Mouse (Mus musculus): ENCODE measurements around the gene Nr0b2. TPM values are rescaled to one million over a fixed set of nuclear protein-coding genes. Genes with fewer than 3 reads are reported as not detected.

Nr0b2 gene
- total RNA-seq, 2 experiments from 2014 or later: not detected

DNA sequence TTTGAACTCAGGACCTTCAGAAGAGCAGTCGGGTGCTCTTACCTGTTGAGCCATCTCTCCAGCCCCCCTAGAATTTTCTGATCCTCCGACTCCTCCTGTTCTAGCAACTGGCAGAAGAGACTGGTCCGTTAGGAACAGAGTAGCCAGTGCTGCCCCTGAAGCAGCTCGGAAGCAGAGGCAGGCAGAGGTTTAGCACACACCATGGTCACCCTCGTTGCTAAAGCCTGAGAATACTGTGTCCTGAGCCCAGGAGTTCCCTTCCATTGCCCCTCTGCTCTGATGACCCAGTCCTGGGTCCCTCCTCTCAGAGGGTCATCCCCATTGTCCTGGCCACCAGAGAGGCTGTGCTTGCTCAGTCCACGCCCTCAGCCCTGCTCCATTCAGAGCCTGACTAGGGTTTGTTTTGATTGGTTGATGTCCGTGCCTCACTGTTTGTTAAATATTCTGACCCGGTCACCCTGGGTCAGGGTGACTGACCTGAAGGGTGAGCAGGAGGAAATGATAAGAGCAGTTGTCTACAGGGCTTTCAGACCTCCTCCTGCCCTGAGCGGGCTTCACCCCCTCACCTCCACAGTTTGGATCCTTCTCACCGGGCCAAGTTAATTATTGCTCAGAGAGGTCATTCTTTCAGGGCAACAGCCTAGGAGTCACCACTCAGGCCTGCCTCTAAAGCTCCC lies 4.0 kb downstream of the Nr0b2 start:
- no peak for DNase-seq (ENCODE audit: low spot score in 2 of 2)
- intact Hi-C loops (cut with DNase I): no loop called here

DNA sequence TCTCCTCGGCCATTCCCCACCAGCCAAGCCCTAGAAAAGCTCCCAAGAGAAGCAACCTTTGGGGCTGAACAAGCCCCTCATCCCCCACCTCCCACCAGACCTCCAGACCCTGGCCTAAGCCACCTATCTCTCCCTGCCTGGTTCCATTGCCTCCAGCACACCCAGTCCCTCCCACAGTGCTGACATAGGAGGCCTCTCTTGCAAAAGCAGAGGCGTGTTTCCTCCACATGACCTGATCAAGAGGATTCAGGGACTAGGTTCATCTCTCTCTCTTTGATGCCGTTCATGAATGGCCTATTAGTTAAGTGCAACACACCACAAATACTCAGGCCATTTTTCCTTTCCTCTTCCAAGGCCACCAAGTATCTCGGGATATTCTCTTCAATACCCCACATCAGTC lies 6.7 kb downstream of the Nr0b2 start:
- no peak for DNase-seq (ENCODE audit: low spot score in 2 of 2)
- intact Hi-C loops (cut with DNase I): no loop called here

DNA sequence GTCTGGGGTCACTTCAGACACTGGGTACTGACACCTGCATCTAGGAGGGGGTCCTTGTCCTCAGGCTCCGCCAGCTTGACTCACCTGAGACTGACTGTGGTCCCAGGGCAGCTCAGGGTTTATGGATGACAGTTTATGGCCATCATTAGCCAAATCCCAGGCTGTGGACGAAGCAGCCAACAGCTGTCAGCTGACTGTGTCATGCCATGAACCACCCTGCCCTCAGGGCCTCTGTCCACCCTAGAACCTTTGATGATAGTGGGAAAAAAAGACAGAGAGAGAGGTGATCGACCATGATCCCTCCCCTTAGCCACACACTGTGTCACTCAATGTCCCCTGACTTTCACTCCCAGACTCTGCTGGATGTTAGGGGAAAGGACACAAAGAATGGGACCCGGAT lies 8.4 kb downstream of the Nr0b2 start:
- intact Hi-C loops (cut with DNase I): no loop called here
- no peak for DNase-seq (ENCODE audit: low spot score in 2 of 2)

DNA sequence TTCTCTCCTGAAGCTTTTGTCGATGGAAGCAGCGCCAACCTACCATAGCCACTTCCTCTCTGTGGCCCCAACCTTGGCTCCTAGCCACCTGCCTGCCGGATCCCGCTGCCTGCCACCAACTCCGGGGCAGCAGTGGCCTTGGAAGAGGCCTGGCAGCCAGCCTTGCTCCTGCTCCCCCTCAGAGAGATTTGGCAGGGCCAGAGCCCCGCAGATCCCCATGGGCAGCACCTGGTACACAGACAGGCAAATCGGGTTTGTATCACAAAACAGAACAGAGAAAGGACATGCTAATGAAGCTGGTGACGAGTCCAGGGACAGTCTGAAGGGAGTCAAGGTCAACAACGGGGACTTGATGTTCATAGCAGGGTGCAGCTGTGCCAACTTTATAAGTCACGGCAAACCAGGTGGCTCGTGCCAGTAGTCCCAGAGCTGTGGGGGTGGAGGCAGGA lies 10.0 kb downstream of the Nr0b2 start:
- intact Hi-C loops (cut with DNase I): no loop called here

DNA sequence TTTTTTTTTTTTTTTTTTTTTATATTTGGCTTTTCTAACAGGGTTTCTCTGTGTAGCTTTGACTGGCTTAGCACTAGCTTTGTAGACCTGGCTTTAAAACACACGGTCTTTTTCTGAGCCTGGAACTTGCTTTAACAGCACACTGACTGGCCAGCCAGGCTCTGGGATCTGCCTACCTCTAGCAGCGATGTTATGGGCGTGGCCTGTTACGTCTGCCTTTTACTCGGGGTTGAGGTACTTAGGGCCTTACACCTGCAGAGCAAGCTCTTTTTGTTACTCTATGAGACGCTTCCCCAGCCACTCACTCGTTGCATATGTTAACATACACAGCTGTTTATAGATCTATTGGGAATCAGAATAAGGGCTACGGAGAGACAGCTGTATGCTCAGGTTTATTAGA lies 14.1 kb downstream of the Nr0b2 start:
- no peak for DNase-seq (ENCODE audit: low spot score in 2 of 2)
- intact Hi-C loops (cut with DNase I): no loop called here

More for the DNA sequence above, 10.0 kb downstream of the Nr0b2 start:
- no peak for DNase-seq (ENCODE audit: low spot score in 2 of 2)

DNA sequence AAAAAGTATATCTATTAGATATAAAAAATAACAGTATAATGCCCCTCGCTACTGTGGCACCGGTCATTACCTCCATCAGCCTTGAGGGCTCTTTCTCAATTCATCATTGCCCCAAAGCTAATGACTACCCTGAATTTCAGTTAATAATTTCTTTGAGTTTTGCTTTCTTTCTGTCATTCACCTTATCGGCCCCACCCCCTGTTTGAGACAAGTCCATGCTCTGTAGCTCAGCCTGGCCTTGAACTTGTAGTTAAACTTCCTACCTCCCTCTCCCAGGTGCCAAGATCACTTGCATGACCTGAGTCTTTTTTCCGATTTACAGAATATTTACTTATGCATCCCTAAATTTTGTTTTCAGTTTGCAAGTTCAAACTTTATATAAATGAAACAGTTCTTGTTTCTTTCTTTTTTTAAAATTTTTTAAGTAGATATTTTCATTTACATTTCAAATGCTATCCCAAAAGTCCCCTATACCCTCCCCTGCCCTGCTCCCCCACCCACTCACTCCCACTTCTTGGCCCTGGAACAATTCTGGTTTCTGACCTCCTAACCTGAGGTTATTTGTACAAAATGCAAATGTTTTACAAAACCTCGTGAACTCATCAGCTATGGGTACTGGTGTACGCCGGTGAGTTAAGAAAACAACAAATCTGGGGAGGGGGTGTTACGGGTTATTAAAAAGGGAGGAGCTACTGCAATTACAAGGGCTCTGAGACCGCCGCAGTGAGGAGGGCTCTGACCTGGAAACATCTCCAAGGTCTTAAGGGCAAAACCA lies 16.3 kb downstream of the Nr0b2 start:
- intact Hi-C loops (cut with DNase I): no loop called here
- no peak for DNase-seq (ENCODE audit: low spot score in 2 of 2)

DNA sequence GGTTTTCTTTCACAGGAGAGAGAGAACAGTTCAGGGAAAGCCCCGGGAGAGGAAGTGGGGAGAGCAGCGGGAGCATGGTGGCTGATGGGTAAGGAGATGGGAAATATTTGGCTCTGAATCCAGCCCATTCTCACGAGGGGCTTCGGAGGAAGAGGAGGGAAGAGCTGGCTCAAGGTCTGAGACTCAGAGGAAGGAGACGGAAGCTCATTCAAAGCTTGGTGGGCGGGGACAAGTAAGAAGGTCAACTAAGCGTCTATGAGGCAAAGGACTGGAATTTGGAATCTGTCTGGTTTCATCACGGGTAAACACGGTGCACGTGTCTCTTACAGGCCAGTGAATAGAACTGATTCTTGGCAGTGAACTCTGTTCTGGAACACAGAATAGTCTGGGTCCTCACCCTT lies 16.9 kb downstream of the Nr0b2 start:
- DNase-seq (ENCODE audit: low spot score in 2 of 2): no peak
- intact Hi-C loops (cut with DNase I): no loop called here

DNA sequence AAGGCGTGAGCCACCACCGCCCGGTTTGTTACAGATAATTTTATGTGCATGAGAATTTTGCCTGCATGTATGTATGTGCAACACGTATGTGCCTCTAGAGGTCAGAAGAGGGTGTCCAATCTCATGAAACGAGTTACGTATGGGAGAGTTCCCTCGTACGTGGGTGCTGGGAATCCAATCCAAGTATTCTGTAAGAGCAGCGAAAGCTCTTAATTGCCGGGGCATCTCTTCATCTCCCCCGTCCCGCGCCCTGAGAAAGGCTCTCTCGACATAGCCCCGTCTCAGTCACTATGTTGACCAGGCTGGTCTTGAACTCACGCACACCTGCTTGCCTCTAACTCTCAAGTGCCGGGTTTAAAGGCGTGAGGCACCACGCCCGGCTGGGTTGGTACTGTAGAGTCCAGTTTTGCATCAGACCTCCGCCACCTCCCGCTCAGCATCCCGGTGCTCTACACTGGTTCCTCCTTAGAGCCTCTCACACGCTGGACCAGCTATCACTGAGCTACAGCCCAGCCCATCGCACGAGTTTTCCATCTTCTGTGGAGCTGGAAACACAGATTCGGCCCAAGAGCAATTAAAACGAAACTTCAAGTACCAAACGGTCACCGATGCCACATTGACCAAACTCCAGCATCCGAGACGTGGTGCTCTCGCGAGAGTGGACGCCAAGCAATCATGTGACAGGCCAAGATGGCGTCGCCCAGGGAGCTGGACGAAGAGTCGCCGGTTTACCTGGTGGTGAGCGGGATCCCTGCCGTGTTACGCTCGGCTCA lies 21.1 kb downstream of the Nr0b2 start, which contains the start of gene Gpatch3:
Gene Gpatch3, plus strand, starts transcription at position 676 of the 773 bp plus-strand sequence.
- intact Hi-C loops (cut with DNase I): no loop called here
- DNase-seq (ENCODE audit: low spot score in 2 of 2): peak; percentile 93 to 94

DNA sequence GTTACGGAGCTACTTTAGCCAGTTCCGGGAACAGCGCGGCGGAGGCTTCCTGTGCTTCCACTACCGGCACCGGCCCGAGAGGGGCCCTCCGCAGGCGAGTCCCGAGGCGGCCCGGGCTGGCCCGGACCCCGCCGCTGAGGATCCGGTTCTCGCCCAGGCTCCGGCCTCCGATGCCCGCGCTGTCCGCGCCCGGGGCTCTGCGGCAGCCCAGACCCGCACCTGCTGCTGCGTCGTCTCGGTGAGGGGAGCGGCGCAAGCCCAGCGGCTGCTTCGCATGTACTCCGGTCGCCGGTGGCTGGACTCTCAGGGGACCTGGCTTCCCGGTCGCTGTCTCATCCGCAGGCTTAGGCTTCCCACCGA lies 21.6 kb downstream of the Nr0b2 start:
- intact Hi-C loops (cut with DNase I): no loop called here

DNA sequence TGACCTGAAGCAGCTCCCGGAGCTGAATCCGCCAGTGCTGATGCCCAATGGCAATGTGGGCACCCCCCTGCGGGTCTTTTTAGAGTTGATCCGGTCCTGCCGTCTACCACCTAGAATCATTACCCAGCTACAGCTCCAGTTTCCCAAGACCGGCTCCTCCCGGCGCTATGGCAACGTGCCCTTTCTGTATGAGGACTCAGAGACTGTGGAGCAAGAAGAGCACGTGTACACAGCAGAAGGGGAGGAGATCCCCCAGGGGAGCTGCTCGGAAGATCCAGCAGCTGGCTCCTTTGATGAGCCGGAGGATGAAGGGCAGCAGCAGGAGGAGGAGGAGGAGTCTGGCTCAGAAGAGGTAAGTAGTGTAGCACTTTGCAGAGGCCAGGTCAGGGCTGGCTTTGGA lies 24.8 kb downstream of the Nr0b2 start:
- DNase-seq (ENCODE audit: low spot score in 2 of 2): no peak
- intact Hi-C loops (cut with DNase I): no loop called here

More for the DNA sequence above, 21.6 kb downstream of the Nr0b2 start:
- no peak for DNase-seq (ENCODE audit: low spot score in 2 of 2)

DNA sequence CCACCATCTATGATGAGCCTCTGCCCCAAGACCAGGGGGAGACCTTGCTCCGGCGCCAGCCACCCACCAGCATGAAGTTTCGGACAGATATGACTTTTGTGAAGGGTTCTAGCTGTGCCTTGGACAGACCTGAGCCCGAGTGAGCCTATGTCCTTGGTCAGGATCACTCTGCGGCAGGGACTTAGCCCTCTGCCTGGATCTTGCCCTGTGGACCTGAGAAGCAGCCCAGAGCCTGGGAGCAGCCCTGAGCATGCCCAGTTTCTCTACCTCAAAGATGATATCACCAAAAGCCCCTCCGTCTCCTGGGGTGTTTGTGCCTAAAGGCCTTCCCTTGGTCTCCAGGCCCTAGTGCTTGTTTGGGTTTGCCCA lies 30.5 kb downstream of the Nr0b2 start:
- intact Hi-C loops (cut with DNase I): no loop called here
- no peak for DNase-seq (ENCODE audit: low spot score in 2 of 2)

DNA sequence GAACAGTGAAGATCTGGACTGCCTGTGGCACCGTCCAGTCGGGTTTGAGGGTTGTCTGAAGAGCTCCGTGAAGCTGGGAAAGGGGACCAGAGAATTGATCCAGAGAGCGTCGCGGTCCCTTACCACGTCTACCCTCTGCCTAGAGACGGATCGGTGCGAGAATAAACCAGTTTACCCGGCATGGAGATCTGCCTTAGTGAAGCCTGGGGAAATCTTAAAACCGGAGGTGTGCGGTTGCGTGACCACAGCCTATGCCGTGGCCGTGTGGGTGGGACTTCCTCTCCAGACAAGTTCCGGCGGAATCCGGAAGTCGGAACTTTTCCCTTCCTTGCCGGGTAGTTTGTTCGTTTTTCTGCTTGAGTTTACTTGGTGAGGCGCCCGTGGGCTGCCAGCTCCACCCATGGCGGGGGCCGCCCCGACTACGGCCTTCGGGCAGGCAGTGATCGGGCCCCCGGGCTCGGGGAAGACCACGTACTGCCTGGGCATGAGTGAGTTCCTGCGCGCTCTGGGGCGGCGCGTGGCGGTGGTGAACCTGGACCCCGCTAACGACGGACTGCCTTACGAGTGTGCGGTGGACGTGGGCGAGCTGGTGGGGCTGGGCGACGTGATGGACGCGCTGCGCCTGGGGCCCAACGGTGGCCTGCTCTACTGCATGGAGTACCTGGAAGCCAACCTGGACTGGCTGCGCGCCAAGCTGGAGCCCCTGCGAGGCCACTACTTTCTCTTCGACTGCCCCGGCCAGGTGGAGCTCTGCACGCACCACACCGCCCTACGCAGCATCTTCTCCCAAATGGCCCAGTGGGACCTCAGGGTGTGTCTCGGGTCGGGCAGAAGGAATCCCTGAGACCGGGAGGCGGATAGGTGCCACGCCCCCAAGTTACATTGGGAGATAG lies 31.1 kb downstream of the Nr0b2 start, which contains the start of gene Gpn2:
Gene Gpn2, plus strand, starts transcription at position 304 of the 893 bp plus-strand sequence.
- peak; percentile 81 to 90 for DNase-seq (ENCODE audit: low spot score in 2 of 2)
- intact Hi-C loops (cut with DNase I): no loop called here

DNA sequence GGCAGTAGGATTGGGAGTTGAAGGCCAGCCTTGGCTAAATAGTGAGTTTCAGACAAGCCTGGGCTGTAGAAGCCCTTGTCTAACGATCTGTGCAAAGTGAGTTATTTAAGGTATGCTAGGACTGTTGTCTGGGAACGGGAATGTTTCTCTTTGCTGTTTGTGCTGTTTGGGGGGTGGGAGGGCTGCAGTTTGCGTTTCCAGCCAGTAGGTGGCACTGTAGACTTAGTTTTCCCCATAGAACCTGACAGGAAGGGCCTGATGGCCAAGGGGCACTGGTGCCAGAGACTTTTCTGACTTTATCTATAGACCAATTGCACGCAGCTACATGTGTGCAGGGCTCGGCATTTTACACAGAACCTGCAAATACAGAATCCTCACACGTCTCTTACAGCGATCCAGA lies 39.4 kb downstream of the Nr0b2 start:
- DNase-seq (ENCODE audit: low spot score in 2 of 2): peak; percentile 50 to 65
- intact Hi-C loops (cut with DNase I): loop anchor here (1.0 to 2.0 kb wide), 3 partner anchors 58 to 236 kb away; partner anchors contain the start of gene Zdhhc18

DNA sequence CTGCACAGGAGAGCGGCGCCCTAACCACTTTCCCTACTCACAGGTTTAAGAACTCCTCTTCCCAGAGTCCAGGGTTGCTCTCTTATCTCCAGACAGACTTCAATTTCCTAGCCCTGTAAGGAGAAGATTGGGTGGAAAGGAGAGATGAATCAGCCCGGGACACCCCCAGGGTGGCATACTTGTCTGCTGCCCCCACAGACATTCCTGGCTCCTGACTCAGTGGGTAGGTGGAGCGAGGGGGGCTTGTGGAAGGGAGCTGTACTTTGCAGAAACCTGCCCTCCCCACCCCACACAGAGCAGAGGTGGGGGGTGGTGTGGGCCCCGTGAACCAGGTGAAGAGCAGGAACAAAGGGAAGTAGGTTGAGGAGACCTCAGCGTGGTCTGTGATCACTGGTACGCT lies 42.4 kb downstream of the Nr0b2 start:
- intact Hi-C loops (cut with DNase I): no loop called here

DNA sequence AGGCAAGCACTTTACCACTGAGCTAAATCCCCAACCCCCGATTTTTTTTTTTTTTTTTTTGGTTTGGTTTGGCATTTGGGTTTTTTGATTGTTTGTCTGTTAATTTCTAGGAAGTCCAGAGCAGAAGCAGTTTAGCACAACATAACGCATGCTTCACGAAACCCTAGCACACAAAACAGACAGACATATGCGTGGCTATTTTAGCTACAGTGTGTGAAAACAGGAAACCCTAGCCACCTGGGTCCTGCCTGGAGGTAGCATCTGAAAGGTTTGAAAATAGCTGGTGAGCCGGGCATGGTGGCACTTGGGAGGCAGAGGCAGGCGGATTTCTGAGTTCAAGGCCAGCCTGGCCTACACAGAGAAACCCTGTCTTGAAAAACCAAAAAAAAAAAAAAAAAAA lies 42.9 kb downstream of the Nr0b2 start:
- DNase-seq (ENCODE audit: low spot score in 2 of 2): no peak
- intact Hi-C loops (cut with DNase I): no loop called here

More for the DNA sequence above, 42.4 kb downstream of the Nr0b2 start:
- peak in 1 of 2 experiments; percentile 67 for DNase-seq (ENCODE audit: low spot score in 2 of 2)

DNA sequence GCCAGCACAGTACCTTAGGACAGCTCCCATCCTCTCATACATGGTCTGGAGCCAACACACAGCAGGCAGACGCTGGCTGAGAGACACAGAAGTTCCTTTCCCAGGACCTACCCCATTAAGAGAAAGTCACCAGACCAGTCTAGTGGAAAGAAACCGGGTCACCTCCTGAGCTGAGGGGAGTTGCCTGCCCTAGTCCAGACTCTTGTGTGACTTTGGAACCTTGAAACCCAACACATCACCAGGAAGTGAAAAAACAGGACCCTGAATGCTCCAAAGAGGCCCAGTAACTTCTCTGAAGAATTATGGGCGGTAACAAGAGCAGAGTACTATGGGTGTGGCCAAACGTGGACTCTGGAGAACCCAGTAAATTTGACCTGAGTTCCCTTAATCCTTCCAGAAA lies 45.4 kb downstream of the Nr0b2 start:
- DNase-seq (ENCODE audit: low spot score in 2 of 2): no peak
- intact Hi-C loops (cut with DNase I): no loop called here

DNA sequence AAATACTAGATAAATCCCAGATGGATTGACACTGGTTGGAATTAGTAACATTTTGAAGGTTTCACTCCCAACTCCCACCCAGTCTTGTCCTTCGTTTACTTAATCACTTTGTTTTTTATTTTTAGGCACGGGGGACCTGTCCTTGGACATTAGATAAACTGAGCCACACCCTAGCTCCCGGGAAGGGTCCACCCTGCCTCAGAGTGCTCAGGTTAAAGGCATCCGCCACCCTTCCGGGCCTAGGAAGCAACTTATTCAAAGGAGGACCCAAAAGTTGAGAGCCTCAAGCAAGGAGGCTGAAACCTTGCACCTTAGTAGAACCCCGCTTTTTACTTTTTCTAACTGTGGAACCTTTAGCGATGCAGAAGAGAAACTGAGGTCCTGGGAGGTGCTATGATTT lies 45.9 kb downstream of the Nr0b2 start:
- intact Hi-C loops (cut with DNase I): no loop called here
- no peak for DNase-seq (ENCODE audit: low spot score in 2 of 2)

DNA sequence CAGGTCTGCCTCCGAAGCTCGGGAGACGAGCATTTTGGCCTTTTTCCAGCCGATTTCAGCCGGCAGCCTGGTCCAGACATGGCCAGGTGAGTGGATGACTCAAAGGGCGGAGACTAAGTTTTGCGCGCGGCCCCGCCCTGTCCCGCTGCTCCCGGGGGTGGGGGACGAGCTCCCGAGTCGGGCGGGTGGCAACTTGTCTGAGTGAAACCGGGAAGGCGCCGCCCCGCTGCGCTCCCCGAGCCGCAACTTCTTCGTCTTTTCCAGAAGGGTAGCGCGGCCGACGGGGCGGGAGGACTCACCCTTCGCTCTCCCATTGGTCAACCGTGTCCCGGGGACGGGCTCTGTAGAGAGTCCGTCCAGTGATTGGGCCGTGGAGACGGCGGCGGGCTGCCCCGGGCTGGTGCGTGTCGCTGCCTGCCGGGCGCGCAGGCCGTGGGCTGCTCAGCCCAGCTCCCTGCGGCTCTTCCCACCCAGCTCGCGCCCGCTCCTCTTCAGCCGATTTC lies 46.4 kb downstream of the Nr0b2 start:
- DNase-seq (ENCODE audit: low spot score in 2 of 2): peak; percentile 75 to 87
- intact Hi-C loops (cut with DNase I): no loop called here

DNA sequence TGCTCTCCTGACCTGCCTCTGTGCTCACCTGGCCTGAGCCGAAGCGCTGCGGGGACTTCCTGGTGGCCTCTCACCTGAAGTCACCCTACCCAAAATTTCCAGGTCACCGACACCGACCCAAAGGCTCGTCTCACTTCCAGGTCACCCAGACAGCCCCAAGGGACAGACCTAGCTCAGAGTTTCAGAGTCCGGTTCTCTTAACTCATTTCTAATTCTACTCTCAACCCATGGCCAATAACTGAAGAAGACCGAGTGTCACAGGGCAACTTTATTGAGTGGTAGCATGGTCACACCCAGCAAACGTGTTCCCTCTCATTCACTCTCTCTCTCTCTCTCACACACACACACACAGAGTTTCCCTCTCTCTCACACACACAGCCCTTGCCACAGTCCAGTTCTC lies 47.1 kb downstream of the Nr0b2 start:
- intact Hi-C loops (cut with DNase I): no loop called here
- DNase-seq (ENCODE audit: low spot score in 2 of 2): no peak

All from left cerebral cortex, postnatal 25 days (tissue).